Mouse (Mus musculus) spleen, adult 2 months (tissue): Measurements from ENCODE around the gene Numa1. TPM values are rescaled to one million over a fixed set of nuclear protein-coding genes. Genes with fewer than 3 reads are reported as not detected.
A peak's percentile ranks its signal among the peaks of the same experiment; 100 is the strongest.
"Not testable (repeated sequence)": the region's sequence is repeated elsewhere in the genome, so short reads cannot be mapped to it uniquely, and the experiment has no call there.

Source experiments
- DNase-seq, 2 experiments: peaks; one replicate each; pipeline versions ENCODE4 v3.0.0 to v3.0.0-alpha.2; 2012 to 2021; ENCODE audit warnings: low spot score in 2 of 2, low read depth in 1 of 2
- H3K27ac ChIP-seq: fragments of 200-500 bp; 2 replicates; pipeline ENCODE4 v1.5.1; 2012; ENCODE audit warnings: low read length, inconsistent platforms; ENCODE audit not compliant: insufficient read depth
- H3K27me3 ChIP-seq: fragments of 200-500 bp; 2 replicates; pipeline ENCODE4 v1.6.1; 2012; ENCODE audit warnings: mild to moderate bottlenecking, moderate library complexity, low read length, inconsistent platforms; ENCODE audit not compliant: control insufficient read depth, insufficient read depth
- H3K36me3 ChIP-seq: fragments of 200-500 bp; 2 replicates; pipeline ENCODE4 v1.6.1; 2012; ENCODE audit warnings: mild to moderate bottlenecking, low read length, inconsistent platforms; ENCODE audit not compliant: control insufficient read depth, insufficient read depth
- H3K4me1 ChIP-seq: fragments of 200-500 bp; 2 replicates; pipeline ENCODE4 v1.6.1; 2011; ENCODE audit warnings: inconsistent platforms; ENCODE audit not compliant: control insufficient read depth, insufficient read depth, insufficient read length
- H3K4me3 ChIP-seq: fragments of 200-500 bp; 2 replicates; pipeline ENCODE4 v1.5.1; 2011; ENCODE audit warnings: mild to moderate bottlenecking, inconsistent platforms; ENCODE audit not compliant: insufficient read depth, insufficient read length; ENCODE audit errors: extremely low read depth
- CTCF ChIP-seq: fragments of 200-500 bp; IDR thresholded peaks from 2 replicates; pipeline ENCODE4 v1.5.1; 2011; ENCODE audit warnings: mild to moderate bottlenecking, inconsistent platforms; ENCODE audit not compliant: insufficient read depth, insufficient read length, insufficient replicate concordance; ENCODE audit errors: extremely low read depth
- POLR2A ChIP-seq: fragments of 200-500 bp; IDR thresholded peaks from 2 replicates; pipeline ENCODE4 v1.6.1; 2011; ENCODE audit warnings: low read depth, low read length, inconsistent platforms
- WGBS: fragments of 180-500 bp; shearing (Covaris S2); methylation state at CpG from one replicate; pipeline ENCODE4 v1.1.7; 2018; 5-methylcytosine and 5-hydroxymethylcytosine counted together
- polyA plus RNA-seq: library from polyadenylated mRNA; depleted of rRNA; stranded (reverse); fragments of >200 nt; gene quantifications from 2 replicates; pipeline ENCODE4 v1.2.3, GENCODE M21; 2012

Gene Numa1
- polyA plus RNA-seq, 1 experiment = 89.8 TPM

DNA sequence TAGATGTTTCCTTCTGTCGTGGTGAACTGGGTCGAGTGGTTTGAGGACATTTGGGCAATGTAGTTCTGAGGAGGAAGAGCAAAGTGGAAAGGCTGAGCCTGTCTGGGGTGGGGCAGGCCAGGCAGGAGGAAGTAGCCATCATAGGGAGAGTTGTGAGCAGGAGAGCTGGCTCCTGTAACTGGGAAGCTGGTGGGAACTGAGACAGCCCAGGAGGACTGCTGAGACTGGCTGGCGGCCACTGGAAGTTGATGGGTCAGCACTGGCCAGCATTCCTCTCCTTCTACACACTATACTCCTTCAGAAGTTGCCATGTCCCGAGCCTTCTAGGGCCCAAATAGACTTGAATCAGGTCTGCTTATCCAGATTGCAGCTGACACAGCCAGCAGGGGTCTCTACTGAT, 25.5 kb upstream of the Numa1 start:
- TF ChIP-seq POLR2A (no peak), CTCF (no peak)
- WGBS = 44% methylated on average over 4 of the region's 4 CpGs

DNA sequence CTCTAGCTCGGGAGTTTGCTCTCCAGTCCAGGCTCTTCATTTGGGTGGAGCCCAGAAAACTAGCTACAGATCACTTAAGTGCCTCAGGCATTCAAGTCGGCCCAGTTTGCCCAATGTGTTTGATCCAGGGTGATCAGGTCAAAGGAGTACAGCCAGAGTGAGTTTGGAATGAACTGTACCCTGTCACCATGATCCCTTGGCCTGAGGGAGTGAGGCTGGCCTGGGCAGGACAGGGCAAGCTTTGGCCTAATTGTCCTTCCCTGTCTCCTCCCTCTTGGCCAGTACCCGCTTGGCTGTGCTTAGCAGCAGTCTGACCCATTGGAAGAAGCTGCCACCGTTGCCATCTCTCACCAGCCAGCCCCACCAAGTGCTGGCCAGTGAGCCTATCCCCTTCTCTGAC, 23.8 kb upstream of the Numa1 start:
- H3K27ac ChIP-seq = no peak overlapping the region
- H3K36me3 ChIP-seq = peaks cover 20% of the 10 kb centered on the region
- no peak for TF ChIP-seq POLR2A
- TF ChIP-seq CTCF = no peak
- H3K4me3 ChIP-seq = no peak overlapping the region
- H3K4me1 ChIP-seq = peaks cover 4% of the 10 kb centered on the region; the same call in 1 of the 2 replicates
- 90% methylated on average over 4 of the region's 4 CpGs for WGBS
- H3K27me3 ChIP-seq = no peaks in the 10 kb centered on the region
- no peak for DNase-seq

More for the DNA sequence above, 25.5 kb upstream of the Numa1 start:
- DNase-seq = no peak
- Histone ChIP-seq H3K36me3 (peaks cover 17% of the 10 kb centered on the region), H3K4me1 (peaks cover 4% of the 10 kb centered on the region; the same call in 1 of the 2 replicates), H3K27me3 (no peaks in the 10 kb centered on the region), H3K27ac (peak overlapping the region; percentile 20; the same call in 1 of the 2 replicates), H3K4me3 (no peak overlapping the region)

DNA sequence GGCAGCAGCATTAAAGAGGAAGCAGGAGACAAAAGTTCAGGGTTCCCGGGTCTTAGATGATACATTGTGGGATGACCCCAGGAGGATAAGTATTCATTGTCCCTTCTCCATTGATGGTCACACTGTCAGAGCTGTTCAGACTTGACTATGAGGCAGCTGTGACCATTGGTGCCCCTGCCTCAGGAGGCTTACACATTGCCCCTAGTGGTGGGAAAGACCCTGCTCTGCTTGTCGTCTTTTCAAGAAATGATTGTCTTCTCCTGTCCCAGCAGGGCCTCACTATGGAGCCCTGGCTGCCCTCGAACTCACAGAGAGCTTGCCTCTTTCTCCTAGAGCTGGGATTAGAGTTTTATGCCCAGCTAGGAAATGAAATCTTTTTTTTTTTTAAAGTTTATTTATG, 21.9 kb upstream of the Numa1 start:
- H3K36me3 ChIP-seq = peaks cover 20% of the 10 kb centered on the region
- H3K27ac ChIP-seq = no peak overlapping the region
- H3K4me3 ChIP-seq = no peak overlapping the region
- no peak for DNase-seq
- H3K27me3 ChIP-seq = no peaks in the 10 kb centered on the region
- TF ChIP-seq CTCF = no peak
- TF ChIP-seq POLR2A = no peak
- 79% methylated on average over 3 of the region's 3 CpGs for WGBS
- 0 out of 2 replicates have a peak, but pooled peaks cover under 1% of the 10 kb centered on the region for H3K4me1 ChIP-seq

DNA sequence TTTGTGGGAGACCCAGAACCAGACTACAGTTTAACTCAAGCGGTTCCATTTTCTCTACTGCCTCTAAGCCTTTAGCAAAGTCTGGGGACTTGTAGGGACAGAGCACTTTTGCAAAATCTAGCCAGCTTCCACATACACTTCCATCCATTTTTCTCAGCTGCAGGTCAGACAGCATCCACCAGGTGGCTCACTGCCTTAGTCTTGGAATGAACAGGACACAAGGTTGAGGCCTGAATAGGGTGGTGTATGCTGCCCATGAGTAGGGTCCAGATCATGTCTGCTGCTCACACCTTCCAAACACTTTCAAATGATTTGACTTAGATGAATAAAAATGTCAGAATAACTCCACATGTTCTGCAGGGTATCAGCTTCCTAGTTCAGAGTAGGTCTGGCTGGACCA, 15.8 kb upstream of the Numa1 start:
- H3K27ac ChIP-seq = no peak overlapping the region
- TF ChIP-seq CTCF (peak; percentile 63; the same call in 1 of the 2 replicates), POLR2A (no peak)
- no peaks in the 10 kb centered on the region for H3K4me1 ChIP-seq
- H3K36me3 ChIP-seq = peaks cover 3% of the 10 kb centered on the region
- peak in 1 of 2 experiments; percentile 51 for DNase-seq
- H3K27me3 ChIP-seq = no peaks in the 10 kb centered on the region
- WGBS = 48% methylated on average over 1 of the region's 1 CpGs
- H3K4me3 ChIP-seq = no peak overlapping the region

DNA sequence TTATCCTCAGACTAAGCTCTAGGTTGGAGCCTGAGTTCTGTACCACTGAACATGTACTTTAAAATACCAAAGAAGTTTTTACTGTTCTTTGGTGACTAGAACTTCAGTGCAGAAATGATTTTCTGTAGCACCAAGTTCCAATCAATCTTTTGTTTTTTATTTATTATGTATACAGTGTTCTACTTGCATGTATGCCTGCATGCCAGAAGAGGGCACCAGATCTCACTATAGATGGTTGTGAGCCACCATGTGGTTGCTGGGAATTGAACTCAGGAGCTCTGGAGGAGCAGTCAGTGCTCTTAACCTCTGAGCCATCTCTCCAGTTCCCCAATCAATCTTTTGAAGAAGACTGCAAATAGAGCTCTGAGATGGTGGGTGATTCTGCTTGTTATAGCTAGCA, 8.0 kb upstream of the Numa1 start:
- H3K27ac ChIP-seq, H3K4me3 ChIP-seq, DNase-seq, H3K4me1 ChIP-seq, H3K27me3 ChIP-seq, H3K36me3 ChIP-seq: not testable (repeated sequence)

- TF ChIP-seq CTCF = no peak
- TF ChIP-seq POLR2A = no peak
- WGBS = 86% methylated on average over 3 of the region's 3 CpGs
- no peaks in the 10 kb centered on the region; the same call in 1 of the 2 replicates for H3K4me1 ChIP-seq
- no peak overlapping the region for H3K4me3 ChIP-seq
- no peak overlapping the region for H3K27ac ChIP-seq
- no peaks in the 10 kb centered on the region for H3K27me3 ChIP-seq
- H3K36me3 ChIP-seq = no peaks in the 10 kb centered on the region
- no peak for DNase-seq
These were observed 5.8 kb upstream of the Numa1 start for GRCm38 (mm10) chr7:101928093-101928492.

DNA sequence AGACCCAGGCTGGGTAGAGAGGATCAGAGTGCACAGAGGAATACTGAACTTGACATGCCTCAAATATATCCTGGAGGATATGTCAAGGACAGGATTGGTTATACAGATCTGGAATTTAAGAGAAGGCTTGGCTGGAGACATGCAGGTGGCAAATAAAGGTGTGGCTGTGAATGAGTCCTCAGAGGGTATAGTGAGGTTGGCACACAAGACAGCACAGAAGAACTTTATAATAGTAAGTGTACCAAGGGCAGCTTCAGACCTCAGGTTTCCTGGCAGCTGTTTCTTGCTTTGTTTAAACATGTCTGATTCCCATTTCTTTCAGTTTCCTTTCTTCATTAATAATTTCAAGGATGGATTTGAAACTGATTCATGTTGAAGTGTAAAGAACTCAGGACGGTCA, 1.4 kb upstream of the Numa1 start:
- Histone ChIP-seq H3K4me3 (no peak overlapping the region), H3K36me3 (no peaks in the 10 kb centered on the region), H3K27ac (no peak overlapping the region), H3K4me1 (peaks cover 2% of the 10 kb centered on the region), H3K27me3 (no peaks in the 10 kb centered on the region)
- DNase-seq = no peak
- 91% methylated on average over 1 of the region's 1 CpGs for WGBS
- no peak for TF ChIP-seq CTCF
- TF ChIP-seq POLR2A = no peak

- DNase-seq = peak; percentile 5 to 9
- TF ChIP-seq POLR2A (no peak), CTCF (no peak)
- 3% methylated on average over 15 of the region's 15 CpGs for WGBS
- H3K36me3 ChIP-seq = no peaks in the 10 kb centered on the region
- H3K4me3 ChIP-seq = peak overlapping the region; percentile 65
- peaks cover 2% of the 10 kb centered on the region for H3K4me1 ChIP-seq
- peak overlapping the region; percentile 28 for H3K27ac ChIP-seq
- H3K27me3 ChIP-seq = no peaks in the 10 kb centered on the region
These were observed 611 bp upstream of the Numa1 start for GRCm38 (mm10) chr7:101933300-101933699.
